Mouse (Mus musculus) stomach, postnatal 0 days (tissue): ENCODE data around the gene Ank2.

Experiments
- CTCF ChIP-seq: IDR thresholded peaks from 2 replicates; pipeline ENCODE4 v1.5.1; 2016; ENCODE audit warnings: antibody characterized with exemption, low read depth, mild to moderate bottlenecking, moderate library complexity
- EP300 ChIP-seq: optimal IDR thresholded peaks from 2 replicates; pipeline ENCODE3; 2016; ENCODE audit warnings: antibody characterized with exemption

- TF ChIP-seq CTCF (no peak), EP300 (no peak)
These were observed 226.3 kb downstream of the Ank2 start for GRCm38 (mm10) chr3:127272801-127273200.
